Mouse (Mus musculus): Measurements from ENCODE around the gene Cavin3.

Gene Cavin3

GRCm38 (mm10) chr7:105481505-105482411 lies at the start of gene Cavin3:
Cavin3 (minus strand) TSS chr7:105482300.
- peak; percentile 75 for DNase-seq (ENCODE audit: extremely low spot score)

GRCm38 (mm10) chr7:105528094-105528493 lies 46.0 kb upstream of the Cavin3 start:
- DNase-seq (ENCODE audit: extremely low spot score) = no peak

GRCm38 (mm10) chr7:105527306-105527937 lies 45.3 kb upstream of the Cavin3 start:
- peak; percentile 31 for DNase-seq (ENCODE audit: extremely low spot score)

GRCm38 (mm10) chr7:105524222-105524621 lies 42.1 kb upstream of the Cavin3 start:
- DNase-seq (ENCODE audit: extremely low spot score) = no peak

- DNase-seq (ENCODE audit: extremely low spot score) = peak; percentile 39
Observed at GRCm38 (mm10) chr7:105520201-105520600, 38.1 kb upstream of the Cavin3 start.

- no peak for DNase-seq (ENCODE audit: extremely low spot score)
Observed at GRCm38 (mm10) chr7:105519771-105520170, 37.7 kb upstream of the Cavin3 start.

GRCm38 (mm10) chr7:105519336-105519735 lies 37.2 kb upstream of the Cavin3 start:
- DNase-seq (ENCODE audit: extremely low spot score) = no peak

GRCm38 (mm10) chr7:105516669-105517360 lies 34.7 kb upstream of the Cavin3 start:
- DNase-seq (ENCODE audit: extremely low spot score) = peak; percentile 14

- peak; percentile 61 for DNase-seq (ENCODE audit: extremely low spot score)
Observed at GRCm38 (mm10) chr7:105515178-105515577, 33.1 kb upstream of the Cavin3 start.

GRCm38 (mm10) chr7:105514561-105514960 lies 32.5 kb upstream of the Cavin3 start:
- DNase-seq (ENCODE audit: extremely low spot score) = no peak

GRCm38 (mm10) chr7:105513845-105514291 lies 31.8 kb upstream of the Cavin3 start:
- no peak for DNase-seq (ENCODE audit: extremely low spot score)

- DNase-seq (ENCODE audit: extremely low spot score) = no peak
Observed at GRCm38 (mm10) chr7:105510143-105510542, 28.0 kb upstream of the Cavin3 start.

- DNase-seq (ENCODE audit: extremely low spot score) = no peak
Observed at GRCm38 (mm10) chr7:105507257-105507656, 25.2 kb upstream of the Cavin3 start.

GRCm38 (mm10) chr7:105501984-105502383 lies 19.9 kb upstream of the Cavin3 start:
- no peak for DNase-seq (ENCODE audit: extremely low spot score)

- DNase-seq (ENCODE audit: extremely low spot score) = no peak
Observed at GRCm38 (mm10) chr7:105499676-105500075, 17.6 kb upstream of the Cavin3 start.

GRCm38 (mm10) chr7:105498854-105499492 lies 16.9 kb upstream of the Cavin3 start:
- no peak for DNase-seq (ENCODE audit: extremely low spot score)

- no peak for DNase-seq (ENCODE audit: extremely low spot score)
Observed at GRCm38 (mm10) chr7:105497881-105498280, 15.8 kb upstream of the Cavin3 start.

GRCm38 (mm10) chr7:105487104-105487876 lies 5.2 kb upstream of the Cavin3 start:
- DNase-seq (ENCODE audit: extremely low spot score) = no peak

- DNase-seq (ENCODE audit: extremely low spot score) = no peak
Observed at GRCm38 (mm10) chr7:105485029-105485428, 2.9 kb upstream of the Cavin3 start.

- no peak for DNase-seq (ENCODE audit: extremely low spot score)
Observed at GRCm38 (mm10) chr7:105482426-105482825, 326 bp upstream of the Cavin3 start.
